Mouse (Mus musculus) inflammation-experienced regulatory T-cells, adult 6 months (primary cell): Measurements from ENCODE around the gene Qrfpr. TPM values are rescaled to one million over a fixed set of nuclear protein-coding genes. Genes with fewer than 3 reads are reported as not detected.

Experiments used
- ATAC-seq: one replicate; pipeline ENCODE4 v1.8.0; 2017
- polyA plus RNA-seq, 3 experiments: library from polyadenylated mRNA; unstranded; fragments of 100-300 nt; shearing (Covaris generic); gene quantifications; one replicate each; pipeline ENCODE4 v1.2.1; 2017

Qrfpr gene
- polyA plus RNA-seq, 3 experiments from 2014 or later = not detected

GRCm38 (mm10) chr3:36150537-36150933 lies 71.6 kb downstream of the Qrfpr start:
- no peak for ATAC-seq

- ATAC-seq = no peak
These were observed 83.1 kb downstream of the Qrfpr start for GRCm38 (mm10) chr3:36138996-36139395.

GRCm38 (mm10) chr3:36138171-36138660 lies 83.9 kb downstream of the Qrfpr start:
- no peak for ATAC-seq

- ATAC-seq = peak; percentile 46
These were observed 84.6 kb downstream of the Qrfpr start for GRCm38 (mm10) chr3:36137560-36137959.

- ATAC-seq = no peak
These were observed 86.0 kb downstream of the Qrfpr start for GRCm38 (mm10) chr3:36136152-36136551.

Other genes with a start within 250 kb of the Qrfpr start
- 10 to 100 TPM; 12.7 to 30.6 (median 25.1) TPM for gene Mccc1, start 221.6 kb downstream of the Qrfpr start, polyA plus RNA-seq
- not detected for gene Ccdc144b, start 168.8 kb downstream of the Qrfpr start, polyA plus RNA-seq
- gene Acad9, start 156.3 kb downstream of the Qrfpr start, polyA plus RNA-seq = 10 to 100 TPM; 32.9 to 46.9 (median 43.7) TPM
- gene D3Ertd254e, start 71.3 kb downstream of the Qrfpr start, polyA plus RNA-seq = 1 to 10 TPM; 3.8 to 8.9 (median 7.2) TPM